Mouse (Mus musculus) adipose tissue, adult 10 weeks (tissue): ENCODE results near the gene Gm5426. TPM values are rescaled to one million over a fixed set of nuclear protein-coding genes. Genes with fewer than 3 reads are reported as not detected.

Experiments used
- polyA plus RNA-seq: library from polyadenylated mRNA; stranded (reverse); fragments of 350-450 nt; fragmentation: Illumina TruSeq; extraction: RNeasy Lipid Tissue Mini Kit (QIAGEN cat#74804); gene quantifications from one replicate; pipeline ENCODE4 v1.2.3, GENCODE M21; 2014; ENCODE audit warnings: low read depth, low replicate concordance

The Gm5426 gene
- not detected for polyA plus RNA-seq

GRCm38 (mm10) chr10:96136451-96136850 lies at the start of gene Gm5426:
TSS of gene Gm5426 (plus strand) at chr10:96136603.

Other genes starting within 250 kb of the Gm5426 start
- gene Eea1, start 196.0 kb upstream of the Gm5426 start, polyA plus RNA-seq = 11.7 TPM